Mouse (Mus musculus) left cerebral cortex, adult 6 months (tissue): Measurements from ENCODE around the gene Sptssb. TPM values are rescaled to one million over a fixed set of nuclear protein-coding genes. Genes with fewer than 3 reads are reported as not detected.

Experiments
- long read RNA-seq, 2 experiments: library from polyadenylated mRNA; unstranded; transcript quantifications; one replicate each; pipeline ENCODE4 v2.0.0; 2019 to 2020
- polyA plus RNA-seq: library from polyadenylated mRNA; unstranded; fragments of <200 nt; fragmentation: Nextera tagmentation; gene quantifications from 2 replicates; pipeline ENCODE4 v1.2.3, GENCODE M21; 2021

The Sptssb gene
- polyA plus RNA-seq: 1.8 and 2.1 TPM in 2 replicates
- long read RNA-seq, experiment 1, partial matches to known transcripts: 1 of 10 reads
- long read RNA-seq, experiment 1, other reads (novel, unspliced or antisense): 5 of 10 reads
- long read RNA-seq, experiment 2, partial matches to known transcripts: 1 of 5 reads
- long read RNA-seq, experiment 2, other reads (novel, unspliced or antisense): 1 of 5 reads

DNA sequence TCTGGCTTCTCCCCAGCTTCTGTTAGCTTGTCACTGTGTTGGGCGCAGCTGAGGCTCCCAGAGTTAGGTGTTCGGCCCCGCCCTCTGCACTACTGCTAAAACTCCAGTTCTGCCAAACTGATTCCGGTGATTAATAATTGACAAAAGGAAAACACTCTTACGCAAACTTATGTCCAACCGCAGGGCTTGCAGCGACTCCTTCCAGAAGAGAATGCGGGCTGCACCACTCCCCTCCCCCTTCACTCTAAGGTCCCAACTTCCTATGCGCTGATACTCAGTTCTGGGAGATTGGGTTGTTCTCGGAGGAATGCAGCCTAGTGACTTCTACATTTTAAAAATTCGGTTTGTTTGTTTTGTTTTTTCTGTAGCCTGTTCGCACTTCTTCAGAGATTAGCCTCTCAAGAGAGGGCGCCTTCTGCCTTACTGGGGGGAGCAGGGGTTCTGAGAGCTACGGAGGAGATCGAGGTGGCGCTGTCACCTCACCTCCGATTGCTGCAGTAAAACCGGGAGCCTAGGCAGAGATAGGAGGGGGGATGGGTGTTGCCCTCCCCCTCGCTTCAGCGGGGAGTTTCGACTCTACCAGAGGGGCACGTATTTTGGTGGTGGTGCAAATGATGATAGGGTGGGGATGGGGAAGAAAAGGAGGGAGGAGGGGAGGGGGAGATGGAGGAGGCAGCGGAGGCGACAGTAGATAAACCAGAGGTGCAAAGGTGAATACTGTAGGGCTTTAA is at the start of gene Sptssb:
Gene Sptssb, minus strand, starts transcription at position 83 of the 731 bp plus-strand sequence.

Other genes starting within 250 kb of the Sptssb start
- gene Nmd3, start 138.0 kb downstream of the Sptssb start, polyA plus RNA-seq: 44.8 and 61.5 TPM in 2 replicates
- not detected in 2 replicates for gene Otol1, start 147.7 kb upstream of the Sptssb start, polyA plus RNA-seq